Mouse (Mus musculus): Measurements from ENCODE around the gene Tspo2. TPM values are rescaled to one million over a fixed set of nuclear protein-coding genes. Genes with fewer than 3 reads are reported as not detected.

The Tspo2 gene
- total RNA-seq, 2 experiments from 2014 or later, result 1.5 to 2.1 TPM

DNA sequence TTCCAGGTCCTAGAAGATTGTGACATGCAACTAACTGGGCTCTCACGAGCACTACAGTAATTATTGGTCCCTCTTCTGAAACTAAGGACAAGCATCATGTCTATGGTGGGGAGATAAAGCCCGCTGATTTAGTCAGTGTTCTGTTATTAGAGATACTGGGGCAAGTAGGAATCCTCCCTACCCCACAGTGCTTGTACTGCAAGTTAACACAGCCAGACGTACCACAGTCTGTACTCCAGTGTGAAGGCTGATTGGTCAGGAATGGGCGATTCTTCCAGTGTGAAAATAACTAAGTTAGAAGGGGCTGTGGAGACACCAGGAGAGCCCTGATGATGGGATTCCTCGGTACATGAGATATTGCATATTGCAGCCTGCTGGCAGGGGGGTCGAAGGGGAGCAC is 33.8 kb downstream of the Tspo2 start:
- no peak for DNase-seq

DNA sequence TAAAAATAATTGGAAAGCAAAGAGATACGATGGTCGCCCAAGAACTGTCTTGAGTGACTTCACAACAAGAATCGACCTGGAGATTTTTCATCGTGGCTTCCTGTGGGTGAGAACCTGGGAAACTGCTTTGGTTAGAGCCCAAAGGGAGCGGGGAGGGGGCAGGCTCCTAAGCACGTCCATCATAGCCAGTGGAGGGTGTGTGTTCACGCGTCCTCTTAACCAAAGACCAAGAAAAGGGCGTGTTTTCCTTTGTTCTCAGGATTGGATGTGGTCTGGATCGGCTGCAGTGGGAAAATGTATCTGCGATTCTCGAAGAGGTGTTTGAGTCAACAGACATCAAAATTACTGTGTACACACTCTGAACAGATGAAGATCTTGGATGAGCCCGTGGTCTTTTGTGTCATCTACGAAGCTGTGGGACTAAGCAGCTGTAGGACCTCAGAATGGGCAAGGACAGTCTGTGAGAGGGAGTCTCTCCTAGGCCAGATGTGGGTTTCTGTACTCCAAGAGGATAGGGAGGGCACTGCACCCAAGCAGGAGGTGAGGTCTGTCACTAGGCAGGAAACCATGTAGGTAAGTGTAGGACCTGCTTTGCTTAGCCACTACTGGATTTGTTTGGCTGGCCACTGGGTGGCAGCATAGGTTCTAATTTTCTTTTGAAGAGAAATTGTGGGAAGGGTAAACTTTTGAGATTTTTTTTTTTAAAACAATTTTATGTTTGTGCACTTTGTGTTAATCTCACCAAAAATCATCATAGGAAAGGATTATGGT is 34.7 kb downstream of the Tspo2 start:
- DNase-seq, result peak; percentile 59

DNA sequence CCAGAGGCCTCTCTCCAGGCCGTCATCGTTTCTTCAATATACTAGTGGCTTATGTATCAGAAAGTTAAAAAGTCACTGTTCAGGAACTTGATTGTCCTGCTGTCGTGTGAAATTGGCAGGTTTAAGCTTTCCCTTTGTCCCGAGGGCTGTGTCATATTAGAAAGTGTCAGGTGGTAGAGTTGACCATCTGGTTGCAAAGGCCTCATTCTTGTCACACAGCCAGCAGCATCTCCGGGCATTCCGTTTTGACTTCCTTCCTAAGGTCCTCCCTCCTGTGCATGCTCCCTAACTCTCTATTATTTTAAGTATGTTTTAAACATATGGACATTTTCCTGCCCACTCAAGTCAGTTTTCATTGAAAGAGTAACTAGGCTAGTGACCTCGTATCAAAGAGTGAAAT is 35.3 kb downstream of the Tspo2 start:
- DNase-seq, result no peak

DNA sequence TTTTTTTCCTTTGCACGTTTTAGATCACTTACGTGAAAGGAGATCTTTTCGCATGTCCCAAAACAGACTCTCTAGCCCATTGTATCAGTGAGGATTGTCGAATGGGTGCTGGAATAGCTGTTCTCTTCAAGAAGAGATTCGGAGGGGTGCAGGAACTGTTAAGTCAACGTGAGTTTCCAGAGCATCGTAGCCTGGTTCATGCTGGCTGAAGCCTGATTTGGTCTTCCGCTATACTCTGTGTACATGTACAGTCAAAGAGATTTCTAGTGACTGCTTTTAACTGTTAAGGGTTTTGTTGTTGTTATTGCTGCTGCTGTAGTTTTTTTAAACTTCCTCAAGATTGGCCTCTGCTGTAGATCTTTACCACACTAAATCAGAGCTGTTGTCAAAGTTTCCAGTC is 40.1 kb downstream of the Tspo2 start:
- no peak for DNase-seq

DNA sequence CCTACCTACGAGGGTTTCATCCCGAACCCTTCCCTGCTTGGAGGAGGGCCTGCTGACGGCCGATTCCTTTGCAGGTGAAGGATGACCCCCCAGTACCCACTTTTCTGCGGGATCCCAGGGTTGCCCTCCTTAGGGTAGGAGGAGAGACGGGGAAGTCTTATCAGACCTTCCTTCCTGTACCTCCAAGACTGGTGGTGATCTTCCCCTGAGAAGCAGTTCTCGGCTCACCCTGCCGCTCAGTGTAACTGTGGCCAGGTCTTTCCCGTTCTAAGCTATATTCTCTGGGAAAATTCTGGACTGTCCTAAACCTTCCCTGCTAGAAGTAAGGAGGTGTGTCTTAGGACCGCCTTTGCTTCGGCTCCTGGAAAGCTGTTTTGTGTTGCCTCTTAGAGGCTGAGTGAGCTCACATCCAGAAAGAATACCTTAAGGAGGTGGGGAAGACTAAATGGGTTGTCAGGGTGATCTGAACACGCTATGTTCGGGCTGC is 41.0 kb downstream of the Tspo2 start:
- DNase-seq, result no peak

DNA sequence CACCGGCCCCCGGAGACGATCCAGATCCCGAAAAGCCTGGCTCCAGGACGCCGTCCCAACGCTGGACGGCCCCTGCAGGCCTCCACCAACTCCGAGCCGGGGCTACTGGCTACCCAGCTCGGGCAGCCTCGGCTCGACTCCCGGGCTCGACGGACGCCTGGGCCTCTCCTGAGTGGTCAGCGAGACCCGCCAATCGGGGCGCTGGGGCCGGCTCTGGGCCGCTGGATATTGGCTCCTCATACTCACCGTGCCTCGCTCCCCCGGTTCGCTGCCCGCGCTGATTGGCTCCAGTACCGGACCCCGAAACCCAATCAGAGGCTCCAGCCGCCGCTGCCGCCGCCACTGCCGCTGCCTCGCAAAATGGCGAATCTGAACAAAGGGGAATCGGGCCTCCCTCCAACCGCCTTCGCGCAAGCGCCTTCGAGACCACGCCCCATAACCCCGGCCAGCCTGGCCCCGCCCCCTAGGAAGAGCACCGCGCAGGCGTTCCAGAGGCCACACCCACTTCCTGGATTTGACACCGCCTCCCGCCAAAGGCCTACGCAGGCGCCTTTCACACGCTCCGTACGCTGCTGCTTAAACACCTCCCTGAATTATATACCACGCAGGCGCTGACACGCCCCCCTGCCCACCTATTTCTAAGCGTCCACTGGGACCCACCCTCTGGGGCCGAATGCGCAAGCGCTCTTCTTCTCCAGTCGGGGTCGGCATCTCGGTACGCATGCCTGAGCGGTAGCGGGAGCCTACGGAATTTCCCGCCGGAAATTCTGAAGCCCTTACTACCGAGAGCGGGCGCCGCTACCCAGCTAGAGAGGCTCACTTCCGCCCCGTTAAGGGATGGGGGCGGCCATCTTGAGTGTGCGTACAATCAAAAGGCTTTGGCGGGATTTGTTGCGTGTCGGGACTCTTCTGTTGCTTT is 41.7 kb downstream of the Tspo2 start, which contains the start of the genes Nfya and Oard1:
Nfya (minus strand) TSS at position 527 of the 919 bp plus-strand sequence.
Oard1 (plus strand) TSS at position 635 of the 919 bp plus-strand sequence.
- peak; percentile 100 for DNase-seq

DNA sequence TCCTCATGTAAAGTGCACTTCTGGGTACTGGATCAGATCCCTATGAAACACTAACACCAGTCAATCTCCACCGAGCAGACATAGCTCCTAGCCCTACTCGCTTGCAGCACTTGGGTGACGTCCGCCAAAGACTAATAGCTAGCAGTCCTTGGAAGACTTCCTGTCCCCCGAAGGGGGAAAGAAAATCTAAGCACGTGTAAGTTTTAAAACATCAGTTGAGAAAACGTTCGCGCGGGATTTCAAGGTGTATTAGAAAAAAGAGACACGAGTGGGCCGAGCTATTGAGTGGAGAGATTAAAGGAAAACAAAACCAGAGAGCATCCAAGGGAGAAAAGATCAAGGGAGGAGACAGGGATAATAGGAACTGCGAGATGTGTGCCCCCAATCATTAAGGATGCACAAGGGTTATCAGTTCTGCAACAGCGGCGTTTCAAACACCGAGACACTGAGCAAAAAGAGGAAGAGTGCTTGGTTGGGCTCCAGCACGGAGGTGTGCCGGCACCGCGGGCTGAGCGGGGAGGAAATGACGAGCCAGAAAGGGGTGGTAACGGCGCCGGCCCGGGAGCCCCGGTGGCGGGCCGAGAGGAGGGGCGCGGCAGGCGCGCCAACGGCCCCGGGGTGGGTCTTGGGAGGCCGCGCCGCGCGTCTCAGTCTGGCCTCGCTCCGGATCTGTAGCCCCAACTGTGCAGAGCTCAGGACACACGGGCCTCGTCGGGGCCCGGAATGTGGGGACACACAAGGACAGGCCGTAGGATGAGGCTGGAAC is 42.6 kb downstream of the Tspo2 start:
- DNase-seq, result peak; percentile 84

DNA sequence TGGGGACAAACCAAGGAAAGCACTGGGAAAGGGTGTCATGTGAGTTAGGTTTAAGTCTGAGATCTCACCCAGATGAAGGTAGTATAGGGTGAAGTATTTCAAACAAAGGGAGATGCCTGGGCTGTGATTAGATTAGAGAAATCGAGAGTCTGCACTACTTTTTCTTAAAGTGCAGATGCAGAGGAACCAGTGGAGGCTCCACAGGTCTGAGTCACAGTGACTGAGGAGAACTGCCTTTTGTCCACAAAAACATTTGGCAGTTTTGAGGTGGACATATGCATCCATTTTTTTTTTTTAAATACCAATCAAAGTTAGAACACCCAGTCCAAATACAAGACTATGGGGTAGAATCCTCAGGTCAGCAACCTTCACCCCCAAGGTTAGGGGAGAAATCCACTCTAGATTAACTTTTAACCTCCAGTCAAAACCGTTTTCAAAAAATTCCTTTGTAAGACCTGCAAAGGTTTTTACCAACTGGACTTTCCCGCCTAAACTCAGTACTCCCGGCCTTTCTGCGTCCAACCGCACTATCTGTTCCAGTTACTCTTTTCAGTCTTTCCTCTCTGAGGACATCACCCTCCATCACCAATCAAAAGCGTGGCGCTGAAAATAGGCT is 43.3 kb downstream of the Tspo2 start:
- DNase-seq, result no peak

DNA sequence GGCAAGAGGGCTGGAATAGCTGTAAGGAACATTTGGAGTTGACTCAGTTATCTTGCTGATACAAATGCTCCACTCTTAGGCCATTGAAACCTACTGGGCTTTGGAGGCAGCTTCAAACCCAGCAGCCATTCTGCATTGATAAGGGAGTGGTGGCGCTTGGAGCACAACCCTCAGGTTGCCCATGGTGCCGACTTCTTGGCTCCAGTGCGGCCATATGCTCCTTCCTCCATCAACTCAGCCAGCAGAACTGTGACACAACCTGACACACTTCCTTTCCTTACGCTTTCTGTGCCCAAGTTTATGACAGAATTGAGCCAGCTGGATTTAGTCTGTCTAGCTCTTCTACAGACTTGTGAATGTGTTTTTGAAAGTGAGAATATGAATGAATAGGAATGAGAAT is 44.2 kb downstream of the Tspo2 start:
- DNase-seq, result no peak

DNA sequence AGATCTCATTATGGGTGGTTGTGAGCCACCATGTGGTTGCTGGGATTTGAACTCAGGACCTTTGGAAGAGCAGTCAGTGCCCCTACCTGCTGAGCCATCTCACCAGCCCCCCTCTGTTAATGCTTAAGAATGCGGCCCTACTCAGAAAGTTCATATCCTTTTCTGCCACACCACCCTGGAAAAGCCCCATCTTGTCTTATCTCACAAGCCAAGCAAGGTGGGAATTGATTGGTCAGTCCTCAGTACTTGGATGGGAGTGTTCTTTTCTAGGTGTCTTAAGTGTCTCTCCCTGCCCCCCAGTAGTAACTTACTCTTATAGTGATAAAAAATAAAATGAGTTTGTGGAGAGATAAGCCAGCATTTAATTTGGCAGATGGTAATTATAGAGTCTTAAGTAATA is 46.6 kb downstream of the Tspo2 start:
- no peak for DNase-seq

DNA sequence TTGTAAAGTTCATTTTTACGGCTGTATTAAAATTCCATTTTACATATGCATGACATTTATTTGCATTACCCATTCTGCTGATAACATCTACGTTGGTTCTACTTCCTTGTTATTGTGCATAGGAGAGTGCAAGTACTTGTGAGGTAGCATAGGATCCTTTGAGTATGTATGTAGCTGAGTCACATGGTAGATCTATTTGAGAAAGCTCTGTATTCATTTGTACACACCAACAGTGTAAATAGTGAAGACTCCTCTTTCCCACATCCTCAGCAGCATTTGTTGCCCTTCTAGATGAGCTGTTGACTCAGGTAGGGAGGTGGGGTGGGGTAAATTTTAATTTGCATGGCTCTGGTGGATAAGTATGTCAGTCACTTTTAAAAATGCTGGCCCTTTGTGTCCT is 47.5 kb downstream of the Tspo2 start:
- DNase-seq, result no peak

DNA sequence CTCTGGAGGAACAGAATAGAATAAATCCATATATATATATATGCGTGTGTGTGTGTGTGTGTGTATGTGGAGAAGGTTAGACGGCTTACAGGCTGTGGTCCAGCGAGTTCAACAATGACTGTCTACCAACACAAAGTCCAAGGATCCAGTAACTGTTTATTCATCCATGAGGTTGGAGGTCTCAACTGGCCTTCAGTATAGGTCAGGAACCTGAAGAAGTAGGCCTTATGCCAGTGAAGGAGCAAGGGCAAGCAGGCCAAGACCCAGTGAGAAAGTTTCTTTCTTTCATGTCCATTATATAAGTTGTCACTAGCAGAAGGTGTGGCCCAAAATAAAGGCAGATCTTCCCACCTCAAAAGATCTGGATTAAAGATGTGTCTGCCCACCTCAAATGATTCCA is 48.6 kb downstream of the Tspo2 start:
- no peak for DNase-seq

DNA sequence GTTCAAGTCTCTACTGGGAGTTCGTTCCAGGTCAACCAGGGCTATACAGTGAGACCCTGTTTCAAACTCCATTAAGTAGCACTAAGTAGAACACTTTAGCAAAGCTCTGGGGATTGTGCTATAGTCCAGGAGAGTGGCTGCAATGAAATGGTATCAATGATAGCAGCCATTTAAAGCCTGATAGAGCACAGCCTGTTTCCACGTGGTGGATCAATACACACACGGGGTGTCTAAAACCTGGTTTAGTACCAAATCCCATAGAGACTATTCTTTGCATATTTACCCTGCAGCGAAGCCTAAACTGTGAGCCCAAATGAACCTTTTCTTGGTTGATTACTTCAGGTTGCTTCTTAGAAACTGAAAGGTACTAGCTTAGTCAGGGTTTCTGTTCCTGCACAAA is 49.6 kb downstream of the Tspo2 start:
- DNase-seq, result no peak

Other genes with a start within 250 kb of the Tspo2 start
- under 1 TPM; 0.09 to 0.42 TPM for gene Trem1, start 218.8 kb downstream of the Tspo2 start, total RNA-seq (2021)
- gene Trem3, start 203.7 kb downstream of the Tspo2 start, total RNA-seq (2021), result under 1 TPM; 0.70 to 0.72 TPM
- 1 to 10 TPM; 1.4 to 2.2 TPM for gene Treml4, start 187.2 kb downstream of the Tspo2 start, total RNA-seq (2021)
- 1 to 10 TPM; 1.5 to 2.0 TPM for gene Treml2, start 152.0 kb downstream of the Tspo2 start, total RNA-seq (2021)
- gene B430306N03Rik, start 135.4 kb downstream of the Tspo2 start, total RNA-seq (2021), result under 1 TPM; 0.66 to 0.79 TPM
- 1 to 10 TPM; 1.2 to 1.9 TPM for gene Trem2, start 105.1 kb downstream of the Tspo2 start, total RNA-seq (2021)
- under 1 TPM; 0.48 TPM for gene Treml1, start 91.6 kb downstream of the Tspo2 start, total RNA-seq (2021)
- gene Nfya, start 41.6 kb downstream of the Tspo2 start, total RNA-seq (2021), result 10 to 100 TPM; 31.0 to 31.3 TPM
- 10 to 100 TPM; 19.1 to 22.8 TPM for gene Oard1, start 41.5 kb downstream of the Tspo2 start, total RNA-seq (2021)
- gene Apobec2, start 18.6 kb downstream of the Tspo2 start, total RNA-seq (2021), result 10 to 100 TPM; 15.9 to 51.1 TPM
- under 1 TPM in 1 of 2 experiments, not detected in 1; 0.21 TPM for gene Unc5cl, start 3.4 kb upstream of the Tspo2 start, total RNA-seq (2021)